ENCODE assay signal across 11 mouse cellular contexts in genomic region chr12:49400036-49400852, GRCm38 (mm10). TPM values are rescaled to one million over a fixed set of nuclear protein-coding genes. Genes with fewer than 3 reads are reported as not detected.
DNase-seq lines count a peak whose midpoint lies in the region; ATAC-seq lines count a peak whose summit lies in the region.
"Had no signal": no experiment of that assay in that cellular context is flagged by ENCODE, and none has a peak within 500 bp of the region (broad histone marks: within the 10 kb centered on the region; RNA-seq: fewer than 3 reads in every experiment).

No protein-coding gene starts in this region.

- H3K4me3 ChIP-seq in forebrain, embryonic 14.5 days (ENCODE audit: low read depth, low read length) = peak overlapping the region; percentile 55
- no peak overlapping the region for H3K4me3 ChIP-seq in midbrain, embryonic 14.5 days (replicated peaks; ENCODE audit: low read depth, low read length)

- H3K9me3 ChIP-seq in forebrain, embryonic 14.5 days (replicated peaks; ENCODE audit: control insufficient read depth, low read length) = no peaks in the 10 kb centered on the region
- no peaks in the 10 kb centered on the region for H3K9me3 ChIP-seq in midbrain, embryonic 14.5 days (ENCODE audit: control insufficient read depth, low read length)
- H3K9me3 ChIP-seq: megakaryocyte, embryonic 14.5 days had no signal

- WGBS in forebrain, embryonic 14.5 days = 1% methylated on average over 9 of the region's 9 CpGs
- WGBS in midbrain, embryonic 14.5 days = 3% methylated on average over 9 of the region's 9 CpGs

- H3K27me3 ChIP-seq in forebrain, embryonic 14.5 days (replicated peaks; ENCODE audit: control insufficient read depth, insufficient read depth, low read length) = no peaks in the 10 kb centered on the region
- peaks cover 80% of the 10 kb centered on the region for H3K27me3 ChIP-seq in midbrain, embryonic 14.5 days (ENCODE audit: control insufficient read depth, insufficient read depth, low read length)

- DNase-seq in layer of hippocampus, adult 9-11 months = peak; percentile 12
- no peak for DNase-seq in layer of hippocampus, adult 8-10 months (ENCODE audit: low spot score in 2 of 2)
- DNase-seq in embryo, embryonic 11 days = peak; percentile 29
- peak; percentile 68 for DNase-seq in forebrain, embryonic 14.5 days (ENCODE audit: low spot score)
- DNase-seq in midbrain, embryonic 14.5 days = peak; percentile 36
- no peak for DNase-seq in urinary bladder, postnatal 10 days (ENCODE audit: low spot score)
- no peak for DNase-seq in cerebellum, adult 18-20 months
- DNase-seq: cerebellum, adult 8-10 months; heart, postnatal 4 days had no signal

- 0 out of 2 replicates have a peak, but pooled peaks cover 18% of the 10 kb centered on the region for H3K36me3 ChIP-seq in forebrain, embryonic 14.5 days (ENCODE audit: control insufficient read depth, insufficient read depth, low read length)
- no peaks in the 10 kb centered on the region for H3K36me3 ChIP-seq in midbrain, embryonic 14.5 days (ENCODE audit: control insufficient read depth, insufficient read depth, low read length)

- peak; percentile 28 for ATAC-seq in forebrain, embryonic 14.5 days
- no peak for ATAC-seq in midbrain, embryonic 14.5 days (ENCODE audit: low FRiP score, low TSS enrichment)

- H3K27ac ChIP-seq in forebrain, embryonic 14.5 days (ENCODE audit: low read depth, low read length) = peak overlapping the region; percentile 100
- no peak overlapping the region for H3K27ac ChIP-seq in midbrain, embryonic 14.5 days (replicated peaks; ENCODE audit: low read depth, low read length)
- H3K27ac ChIP-seq: liver, embryonic 14.5 days had no signal

- peak overlapping the region; percentile 99 for H3K9ac ChIP-seq in forebrain, embryonic 14.5 days (ENCODE audit: low read length)
- H3K9ac ChIP-seq in midbrain, embryonic 14.5 days (replicated peaks; ENCODE audit: low read length) = no peak overlapping the region
- H3K9ac ChIP-seq: liver, embryonic 14.5 days had no signal

- H3K4me2 ChIP-seq in forebrain, embryonic 14.5 days (ENCODE audit: low read length) = peak overlapping the region; percentile 84
- H3K4me2 ChIP-seq in midbrain, embryonic 14.5 days (ENCODE audit: low read length) = no peak overlapping the region

- peaks cover 18% of the 10 kb centered on the region for H3K4me1 ChIP-seq in forebrain, embryonic 14.5 days (ENCODE audit: control insufficient read depth, insufficient read depth, low read length)
- peaks cover 7% of the 10 kb centered on the region; the same call in 1 of the 2 replicates for H3K4me1 ChIP-seq in midbrain, embryonic 14.5 days (ENCODE audit: control insufficient read depth, insufficient read depth, low read length)

RNA-seq across cellular contexts. Expression of gene Gm43517, which starts 15.3 kb away (rescaled TPM):
- total RNA-seq in layer of hippocampus, adult 8-10 months (2022) = 10 to 100 TPM in 3 of 4 experiments, 1 to 10 TPM in 1; 6.2 to 16.4 (median 10.8) TPM
- 2.2 and 3.6 TPM in 2 replicates for polyA plus RNA-seq in forebrain, embryonic 14.5 days (2014; fragmentation: Nextera tagmentation; extraction: Ambion mirVana)
- polyA plus RNA-seq in midbrain, embryonic 14.5 days (2014; fragmentation: Nextera tagmentation; extraction: Ambion mirVana) = not detected in 2 replicates
- total RNA-seq: heart, postnatal 4 days had no signal
- polyA plus RNA-seq: liver, embryonic 14.5 days had no signal

RNA-seq across cellular contexts. Expression of gene Foxg1, which starts 17.8 kb away (rescaled TPM):
- total RNA-seq in layer of hippocampus, adult 8-10 months (2022) = 100 to 1,000 TPM; 124 to 133 (median 128) TPM
- 72.6 and 77.7 TPM in 2 replicates for polyA plus RNA-seq in forebrain, embryonic 14.5 days (2014; fragmentation: Nextera tagmentation; extraction: Ambion mirVana)
- 0.16 and 0.28 TPM in 2 replicates for polyA plus RNA-seq in midbrain, embryonic 14.5 days (2014; fragmentation: Nextera tagmentation; extraction: Ambion mirVana)
- polyA plus RNA-seq: liver, embryonic 14.5 days had no signal

Comparison
In these comparisons a context has a peak if more than half of its experiments do, and no peak if none do; other contexts are left out.
1. DNase-seq: peak in layer of hippocampus, adult 9-11 months (single experiment), embryo, embryonic 11 days (single experiment), forebrain, embryonic 14.5 days (single experiment) and midbrain, embryonic 14.5 days (single experiment); none in layer of hippocampus, adult 8-10 months (0 of 2), urinary bladder, postnatal 10 days (single experiment) and cerebellum, adult 18-20 months (0 of 2).
2. RNA of gene Foxg1, which starts 17.8 kb away (polyA plus RNA-seq): 72.6 to 77.7 TPM in forebrain, embryonic 14.5 days; 0.16 to 0.28 TPM in midbrain, embryonic 14.5 days; every median in the first group is over 10 times any median in the second.